Mouse (Mus musculus): Measurements from ENCODE around the gene Vdac2. TPM values are rescaled to one million over a fixed set of nuclear protein-coding genes. Genes with fewer than 3 reads are reported as not detected.
A peak's percentile ranks its signal among the peaks of the same experiment; 100 is the strongest.

Gene Vdac2
- total and polyA plus RNA-seq, 3 experiments: 268 to 475 (median 461) TPM

DNA sequence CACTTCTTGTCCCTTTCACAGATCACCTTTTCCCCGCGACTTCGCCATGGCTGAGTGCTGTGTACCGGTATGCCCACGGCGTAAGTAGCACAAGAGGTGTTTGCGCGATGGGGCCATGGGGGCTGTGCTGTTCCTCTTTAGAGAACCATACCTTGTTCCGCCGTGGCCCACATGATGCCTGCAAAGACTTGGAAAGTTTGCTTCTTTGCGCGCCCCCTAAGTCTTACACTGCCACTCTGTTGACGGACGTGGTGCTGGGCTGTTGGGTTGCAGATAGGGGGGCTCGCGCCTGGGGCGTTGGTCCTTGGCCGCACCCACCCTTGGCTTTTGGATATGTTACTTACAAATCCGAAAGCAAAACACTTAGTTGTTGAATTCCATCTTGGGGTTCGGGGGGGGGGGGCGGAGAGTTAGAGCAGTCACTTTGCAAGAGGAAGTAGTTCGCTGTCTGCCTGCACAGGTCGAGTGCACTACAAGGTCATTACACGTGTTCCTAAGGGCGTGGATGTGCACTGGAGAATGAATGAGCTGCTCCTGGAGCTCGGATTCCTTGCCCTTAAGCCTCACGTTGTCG is 6.9 kb downstream of the Vdac2 start (continued):
- TF ChIP-seq PAX5 (IDR thresholded peaks at IDR 0.05; ENCODE audit: low read length) (no peak), ETS1 (conservative IDR thresholded peaks at IDR 0.05; ENCODE audit: low read depth, low read length) (no peak), ZKSCAN1 (IDR thresholded peaks at IDR 0.05; ENCODE audit: borderline replicate concordance, low read depth, low read length) (no peak)

DNA sequence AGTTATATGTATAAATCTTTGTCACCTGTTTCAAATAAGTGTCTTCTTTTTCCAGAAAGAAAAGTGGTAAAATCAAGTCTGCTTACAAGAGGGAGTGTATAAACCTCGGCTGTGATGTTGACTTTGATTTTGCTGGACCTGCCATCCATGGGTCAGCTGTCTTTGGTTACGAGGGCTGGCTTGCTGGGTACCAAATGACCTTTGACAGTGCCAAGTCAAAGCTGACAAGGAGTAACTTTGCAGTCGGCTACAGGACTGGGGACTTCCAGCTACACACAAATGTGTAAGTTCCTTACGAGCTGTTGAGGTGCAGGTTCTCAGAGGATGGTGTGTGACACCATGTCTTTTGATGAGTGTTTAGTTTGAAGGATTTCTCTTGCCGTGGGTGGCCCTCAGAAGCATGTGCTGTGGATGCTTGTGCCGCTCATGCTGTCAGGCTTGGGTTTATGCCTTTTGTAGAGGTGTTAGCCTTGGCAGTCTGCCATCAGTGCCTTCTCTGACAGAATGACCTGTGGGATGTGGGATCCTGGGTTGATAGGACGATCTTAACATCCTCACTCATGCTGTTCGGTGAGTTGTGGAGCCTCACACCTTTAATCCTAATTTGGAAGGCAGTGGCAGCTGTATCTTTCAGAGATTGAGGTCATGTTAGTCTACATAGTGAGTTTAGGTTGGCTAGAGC is 13.4 kb downstream of the Vdac2 start:
- dilution Hi-C loops (cut with MboI; ENCODE audit: extremely low pct_ligation_motif_present, extremely low pct_unique_long_range_greater_than_20kb, low sequenced_read_pairs): no loop called here
- H3K36me3 ChIP-seq (replicated peaks in 1 of 2; ENCODE audit: control insufficient read depth in 1 of 2, insufficient read depth in 1 of 2, low read length in 1 of 2): peaks cover 70 to 91% of the 10 kb centered on the region in 2 experiments

DNA sequence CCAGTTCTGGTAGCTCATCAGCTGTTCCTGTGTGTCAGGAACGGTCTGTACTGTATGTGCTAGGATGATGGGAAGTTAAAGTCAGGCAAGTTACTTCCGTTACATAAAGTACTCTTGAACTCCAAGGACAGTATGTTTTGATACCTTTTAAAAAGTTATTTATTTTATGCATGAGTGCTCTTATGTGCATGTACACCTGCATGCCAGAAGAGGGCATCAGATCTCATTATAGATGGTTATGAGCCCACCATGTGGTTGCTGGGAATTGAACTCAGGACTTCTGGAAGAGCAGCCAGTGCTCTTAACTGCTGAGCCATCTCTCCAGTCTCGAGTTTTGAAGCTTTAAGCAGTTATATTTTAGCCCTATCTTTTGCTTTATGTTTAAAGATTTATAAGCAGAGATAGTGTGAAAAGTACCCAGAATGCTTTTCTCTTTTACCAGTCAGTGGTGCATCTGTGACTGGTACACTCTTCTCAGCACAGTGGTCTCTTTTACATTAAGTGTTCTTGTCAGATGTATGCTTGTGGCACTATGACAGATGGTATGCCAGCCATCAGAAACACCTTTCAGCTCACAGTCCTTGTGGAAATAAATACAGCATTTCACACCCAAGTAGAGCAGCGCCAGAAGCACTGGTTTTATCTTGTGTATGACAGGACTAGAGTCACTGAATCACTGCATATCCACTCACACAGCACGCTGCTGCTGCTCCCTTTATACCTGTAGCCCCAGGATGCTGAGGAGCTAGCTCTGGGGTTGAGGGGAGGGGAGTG is 17.0 kb downstream of the Vdac2 start:
- H3K9ac ChIP-seq (ENCODE audit: insufficient read depth, low read depth): no peak overlapping the region
- no peaks in the 10 kb centered on the region for H3K27me3 ChIP-seq (replicated peaks)
- H3K27ac ChIP-seq (ENCODE audit: insufficient read depth, low read depth): no peak overlapping the region
- H3K4me2 ChIP-seq (ENCODE audit: insufficient read depth, low read depth, poor library complexity, severe bottlenecking): no peak overlapping the region
- H3K79me2 ChIP-seq (replicated peaks; ENCODE audit: control insufficient read depth, extremely low read depth, insufficient read depth, poor library complexity, severe bottlenecking): peaks cover 11% of the 10 kb centered on the region
- H3K36me3 ChIP-seq (replicated peaks in 1 of 2; ENCODE audit: control insufficient read depth in 1 of 2, insufficient read depth in 1 of 2, low read length in 1 of 2): peaks cover 77 to 93% of the 10 kb centered on the region in 2 experiments
- peaks cover 0 to 25% of the 10 kb centered on the region in 2 experiments; a peak in 2 of 4 replicates for H3K4me1 ChIP-seq (ENCODE audit: control insufficient read depth in 1 of 2, insufficient read depth in 2 of 2)
- H3K9me3 ChIP-seq (replicated peaks; ENCODE audit: low read length): no peaks in the 10 kb centered on the region
- in situ Hi-C loops (cut with MboI; ENCODE audit: low pct_ligation_motif_present, low pct_unique_long_range_greater_than_20kb, low sequenced_read_pairs): no loop called here
- no peak for DNase-seq (ENCODE audit: extremely low read depth)
- TF ChIP-seq MAFK (IDR thresholded peaks at IDR 0.05; ENCODE audit: insufficient replicate concordance, low read length) (no peak), ZKSCAN1 (IDR thresholded peaks at IDR 0.05; ENCODE audit: borderline replicate concordance, low read depth, low read length) (no peak), IRF4 (IDR thresholded peaks at IDR 0.05; ENCODE audit: low read depth, low read length) (no peak), CTCF (conservative IDR thresholded peaks at IDR 0.05 in 1 of 2, IDR thresholded peaks at IDR 0.05 in 1 of 2; ENCODE audit: low read depth in 2 of 2, low read length in 2 of 2) (peak in 1 of 2 experiments; percentile 20; a peak in 1 of 4 replicates)
- H3K4me3 ChIP-seq (replicated peaks in 1 of 3; ENCODE audit: low read depth in 2 of 3, low read length in 2 of 3, poor library complexity in 1 of 3): no peak overlapping the region
- dilution Hi-C loops (cut with MboI; ENCODE audit: extremely low pct_ligation_motif_present, extremely low pct_unique_long_range_greater_than_20kb, low sequenced_read_pairs): no loop called here

More for the DNA sequence above, 13.4 kb downstream of the Vdac2 start:
- Histone ChIP-seq H3K4me1 (ENCODE audit: control insufficient read depth in 1 of 2, insufficient read depth in 2 of 2) (peaks cover 0 to 27% of the 10 kb centered on the region in 2 experiments; a peak in 3 of 4 replicates), H3K9ac (ENCODE audit: insufficient read depth, low read depth) (no peak overlapping the region), H3K4me3 (replicated peaks in 1 of 3; ENCODE audit: low read depth in 2 of 3, low read length in 2 of 3, poor library complexity in 1 of 3) (no peak overlapping the region), H3K79me2 (replicated peaks; ENCODE audit: control insufficient read depth, extremely low read depth, insufficient read depth, poor library complexity, severe bottlenecking) (peaks cover 39% of the 10 kb centered on the region), H3K27ac (ENCODE audit: insufficient read depth, low read depth) (no peak overlapping the region), H3K4me2 (ENCODE audit: insufficient read depth, low read depth, poor library complexity, severe bottlenecking) (no peak overlapping the region), H3K9me3 (replicated peaks; ENCODE audit: low read length) (no peaks in the 10 kb centered on the region), H3K27me3 (replicated peaks) (no peaks in the 10 kb centered on the region)
- TF ChIP-seq TBP (conservative IDR thresholded peaks at IDR 0.05; ENCODE audit: low read depth, low read length): no peak
- TF ChIP-seq MEF2A (IDR thresholded peaks at IDR 0.05; ENCODE audit: borderline replicate concordance, low read depth, low read length): no peak
- no peak for TF ChIP-seq BHLHE40 (IDR thresholded peaks at IDR 0.05; ENCODE audit: low read depth, low read length)
- TF ChIP-seq POLR2A (IDR thresholded peaks at IDR 0.05; ENCODE audit: low read depth, low read length): no peak
- TF ChIP-seq SMC3 (IDR thresholded peaks at IDR 0.05; ENCODE audit: low read depth, low read length): no peak
- no peak for TF ChIP-seq ZNF384 (IDR thresholded peaks at IDR 0.05; ENCODE audit: low read depth, low read length)
- TF ChIP-seq PAX5 (IDR thresholded peaks at IDR 0.05; ENCODE audit: low read length): no peak
- no peak for TF ChIP-seq GABPA (IDR thresholded peaks at IDR 0.05; ENCODE audit: insufficient replicate concordance, low read depth, low read length)
- TF ChIP-seq UBTF (IDR thresholded peaks at IDR 0.05; ENCODE audit: low read depth, low read length): no peak
- no peak for TF ChIP-seq NRF1 (IDR thresholded peaks at IDR 0.05; ENCODE audit: low read depth, low read length)
- TF ChIP-seq IRF4 (IDR thresholded peaks at IDR 0.05; ENCODE audit: low read depth, low read length): no peak
- no peak for TF ChIP-seq MAFK (IDR thresholded peaks at IDR 0.05; ENCODE audit: insufficient replicate concordance, low read length)
- TF ChIP-seq CHD1 (IDR thresholded peaks at IDR 0.05; ENCODE audit: low read depth, low read length): no peak
- TF ChIP-seq MAZ (IDR thresholded peaks at IDR 0.05; ENCODE audit: low read depth, low read length): no peak
- TF ChIP-seq RCOR1 (conservative IDR thresholded peaks at IDR 0.05; ENCODE audit: low read depth, low read length): no peak
- no peak for TF ChIP-seq MYC (IDR thresholded peaks at IDR 0.05; ENCODE audit: low read depth, low read length)
- TF ChIP-seq KAT2A (IDR thresholded peaks at IDR 0.05; ENCODE audit: insufficient replicate concordance, low read length): no peak
- no peak for TF ChIP-seq ZKSCAN1 (IDR thresholded peaks at IDR 0.05; ENCODE audit: borderline replicate concordance, low read depth, low read length)
- no peak for TF ChIP-seq TCF12 (IDR thresholded peaks at IDR 0.05; ENCODE audit: low read depth, low read length)
- no peak for TF ChIP-seq NELFE (IDR thresholded peaks at IDR 0.05; ENCODE audit: low read depth, low read length)
- no peak for DNase-seq (ENCODE audit: extremely low read depth)
- in situ Hi-C loops (cut with MboI; ENCODE audit: low pct_ligation_motif_present, low pct_unique_long_range_greater_than_20kb, low sequenced_read_pairs): no loop called here
